Mouse (Mus musculus) hindbrain, postnatal 0 days (tissue): ENCODE measurements around the gene Gm28036. TPM values are rescaled to one million over a fixed set of nuclear protein-coding genes. Genes with fewer than 3 reads are reported as not detected.
"Not testable (repeated sequence)": the region's sequence is repeated elsewhere in the genome, so short reads cannot be mapped to it uniquely, and the experiment has no call there.

ENCODE experiments used
- ATAC-seq: fragments of 200-750 bp; cut with Nextera tagmentation; 2 replicates; pipeline ENCODE4 v1.8.0; 2017; ENCODE audit warnings: mild to moderate bottlenecking, moderate TSS enrichment, moderate library complexity
- DNase-seq: peaks from one replicate; pipeline ENCODE4 v3.0.0-alpha.2; 2015; ENCODE audit warnings: low spot score
- H3K27ac ChIP-seq: fragments of 300-500 bp; sonication (generic); 2 replicates; pipeline ENCODE4 v1.5.1; 2014; ENCODE audit warnings: mild to moderate bottlenecking
- H3K27me3 ChIP-seq: fragments of 300-500 bp; sonication (generic); 2 replicates; pipeline ENCODE4 v1.6.1; 2014; ENCODE audit warnings: low read length, mixed read lengths; ENCODE audit not compliant: insufficient read depth
- H3K36me3 ChIP-seq: fragments of 300-500 bp; sonication (generic); 2 replicates; pipeline ENCODE4 v1.6.1; 2014; ENCODE audit warnings: low read length, mixed read lengths; ENCODE audit not compliant: insufficient read depth
- H3K4me1 ChIP-seq: fragments of 300-500 bp; sonication (generic); 2 replicates; pipeline ENCODE4 v1.6.1; 2014; ENCODE audit warnings: antibody characterized with exemption, low read length, mixed read lengths; ENCODE audit not compliant: insufficient read depth
- H3K4me2 ChIP-seq: fragments of 300-500 bp; sonication (generic); 2 replicates; pipeline ENCODE4 v1.6.1; 2014; ENCODE audit warnings: low read depth, mild to moderate bottlenecking, low read length, moderate library complexity, mixed read lengths
- H3K4me3 ChIP-seq: fragments of 300-500 bp; sonication (generic); 2 replicates; pipeline ENCODE4 v1.5.1; 2014; ENCODE audit warnings: low read length
- H3K9ac ChIP-seq: fragments of 300-500 bp; sonication (generic); replicated peaks from 2 replicates; pipeline ENCODE4 v1.6.1; 2014; ENCODE audit warnings: mild to moderate bottlenecking, low read length, moderate library complexity, mixed read lengths
- H3K9me3 ChIP-seq: fragments of 300-500 bp; sonication (generic); 2 replicates; pipeline ENCODE4 v1.6.1; 2016; ENCODE audit warnings: low read length, mixed read lengths
- CTCF ChIP-seq: IDR thresholded peaks from 2 replicates; pipeline ENCODE4 v1.5.1; 2016; ENCODE audit warnings: antibody characterized with exemption, control low read depth, low read depth
- WGBS: fragments of 180-500 bp; shearing (Covaris S2); extraction: QIAGEN DNeasy Blood & Tissue Kit; methylation state at CpG from one replicate; pipeline ENCODE4 v1.1.7; 2014; 5-methylcytosine and 5-hydroxymethylcytosine counted together
- polyA plus RNA-seq: library from polyadenylated mRNA; unstranded; fragments of >200 nt; fragmentation: Nextera tagmentation; extraction: Ambion mirVana; gene quantifications from 2 replicates; pipeline ENCODE4 v1.2.1, GENCODE M21; 2015
- total RNA-seq: library from RNA; depleted of rRNA; stranded (reverse); fragments of >200 nt; gene quantifications from 2 replicates; pipeline ENCODE4 v1.2.3, GENCODE M21; 2014

The Gm28036 gene
- total and polyA plus RNA-seq, 2 experiments from 2014 or later = 10.6 to 82.1 TPM

GRCm38 (mm10) chr2:156123731-156124130, 3.2 kb downstream of the Gm28036 start:
- Histone ChIP-seq H3K4me3 (no peak overlapping the region), H3K4me1 (no peaks in the 10 kb centered on the region), H3K4me2 (no peak overlapping the region), H3K9ac (no peak overlapping the region), H3K27ac (no peak overlapping the region), H3K27me3 (no peaks in the 10 kb centered on the region), H3K9me3 (no peaks in the 10 kb centered on the region), H3K36me3 (peaks cover 10% of the 10 kb centered on the region; the same call in 1 of the 2 replicates)
- no peak for TF ChIP-seq CTCF
- ATAC-seq (no peak), DNase-seq (no peak)
- WGBS = 96% methylated on average over 5 of the region's 5 CpGs

DNA sequence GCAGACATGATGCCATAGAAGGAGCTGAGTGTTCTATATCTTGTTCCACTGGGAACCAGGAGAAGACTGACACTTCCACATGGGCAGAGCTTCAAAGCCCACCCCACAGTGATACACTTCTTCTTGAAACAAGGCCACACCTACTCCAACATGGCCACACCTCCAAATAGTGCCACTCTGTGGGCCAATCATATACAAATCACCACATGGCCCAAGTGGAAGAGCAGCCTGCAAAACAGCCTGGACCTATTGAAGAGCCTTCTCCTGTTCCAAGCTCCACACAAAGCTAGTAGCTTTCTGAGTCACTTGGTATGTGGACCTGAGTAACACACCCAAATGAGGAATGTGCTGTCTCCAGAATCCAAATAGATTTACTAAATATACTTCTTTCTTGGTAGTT, 7.3 kb downstream of the Gm28036 start:
- Histone ChIP-seq H3K9me3 (no peaks in the 10 kb centered on the region), H3K4me1 (no peaks in the 10 kb centered on the region), H3K4me3 (no peak overlapping the region), H3K36me3 (peaks cover 7% of the 10 kb centered on the region; the same call in 1 of the 2 replicates), H3K9ac (no peak overlapping the region), H3K27me3 (no peaks in the 10 kb centered on the region), H3K27ac (no peak overlapping the region), H3K4me2 (no peak overlapping the region)
- ATAC-seq = no peak
- TF ChIP-seq CTCF = no peak
- DNase-seq = no peak

- 23% methylated on average over 5 of the region's 5 CpGs for WGBS
- peak overlapping the region; percentile 75 for H3K4me2 ChIP-seq
- peak overlapping the region; percentile 99 for H3K9ac ChIP-seq
Measured at GRCm38 (mm10) chr2:156112080-156112423, 14.8 kb downstream of the Gm28036 start.

GRCm38 (mm10) chr2:156111358-156112079, 15.4 kb downstream of the Gm28036 start, which contains the start of the genes Cpne1 and Rbm12:
Gene Cpne1 (minus strand): TSS chr2:156111965.
Gene Rbm12 (minus strand): TSS chr2:156111978.
- no peak for TF ChIP-seq CTCF
- ATAC-seq (peak; percentile 94), DNase-seq (peak; percentile 97)
- WGBS = under 1% methylated on average over 67 of the region's 74 CpGs
- Histone ChIP-seq H3K9me3 (no peaks in the 10 kb centered on the region), H3K9ac (peak within 1 kb of the TSS; percentile 99), H3K27ac (peak within 1 kb of the TSS; percentile 97), H3K4me3 (peak within 1 kb of the TSS; percentile 98), H3K27me3 (no peaks in the 10 kb centered on the region), H3K4me2 (peak within 1 kb of the TSS; percentile 75), H3K36me3 (no peaks in the 10 kb centered on the region), H3K4me1 (peaks cover 8% of the 10 kb centered on the region)

More at GRCm38 (mm10) chr2:156112080-156112423, 14.8 kb downstream of the Gm28036 start:
- not testable (repeated sequence) for H3K4me1 ChIP-seq, ATAC-seq, H3K9me3 ChIP-seq, DNase-seq, H3K27me3 ChIP-seq, H3K36me3 ChIP-seq
- Histone ChIP-seq H3K4me3 (peak overlapping the region; percentile 98), H3K27ac (peak overlapping the region; percentile 97)

DNA sequence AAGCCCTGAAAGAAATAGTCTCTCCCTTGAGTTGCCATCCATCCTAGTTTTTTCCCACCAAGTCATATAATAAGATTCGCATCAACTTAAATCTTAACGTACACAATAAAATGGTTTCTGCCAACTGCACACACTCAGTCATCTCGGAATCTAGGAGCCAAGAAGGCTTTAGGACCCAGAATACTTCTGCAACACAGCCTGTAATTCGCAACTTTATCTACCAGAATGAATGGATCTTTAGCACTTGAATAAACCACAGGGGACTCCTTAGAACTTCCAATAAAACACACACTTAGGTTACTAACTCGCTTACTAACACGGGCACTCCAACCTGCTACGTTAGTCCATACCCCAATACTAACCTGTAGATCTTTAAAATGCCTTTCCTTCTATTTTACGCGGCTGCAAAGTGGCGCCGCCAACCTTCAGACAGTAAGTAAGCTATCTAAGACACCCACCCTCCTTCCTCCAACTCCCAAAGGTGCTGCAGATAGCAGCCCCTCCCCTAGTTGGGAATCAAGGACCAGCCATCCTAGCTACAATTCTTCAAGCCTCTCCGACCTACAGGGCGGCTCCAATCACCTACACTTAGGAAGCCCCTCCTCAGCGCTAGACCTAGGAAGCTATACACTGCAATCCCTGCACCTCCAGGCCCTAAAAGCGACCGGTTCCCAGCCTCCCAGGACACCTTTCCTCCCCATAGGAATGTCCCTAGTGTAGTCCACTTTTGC, 16.1 kb downstream of the Gm28036 start:
- no peaks in the 10 kb centered on the region for H3K9me3 ChIP-seq
- peaks cover 8% of the 10 kb centered on the region for H3K4me1 ChIP-seq
- H3K4me3 ChIP-seq = peak overlapping the region; percentile 98
- no peaks in the 10 kb centered on the region for H3K36me3 ChIP-seq
- H3K27me3 ChIP-seq = no peaks in the 10 kb centered on the region
- WGBS = under 1% methylated on average over 16 of the region's 16 CpGs
- DNase-seq (peak; percentile 55), ATAC-seq (peak; percentile 77)
- TF ChIP-seq CTCF = no peak
- H3K4me2 ChIP-seq = peak overlapping the region; percentile 75
- H3K27ac ChIP-seq = peak overlapping the region; percentile 97
- H3K9ac ChIP-seq = peak overlapping the region; percentile 99

GRCm38 (mm10) chr2:156091926-156092325, 35.0 kb downstream of the Gm28036 start:
- TF ChIP-seq CTCF = no peak
- no peak overlapping the region for H3K9ac ChIP-seq
- no peak for ATAC-seq
- H3K27ac ChIP-seq = no peak overlapping the region
- no peaks in the 10 kb centered on the region for H3K27me3 ChIP-seq
- peaks cover 14% of the 10 kb centered on the region for H3K36me3 ChIP-seq
- no peaks in the 10 kb centered on the region for H3K4me1 ChIP-seq
- H3K4me3 ChIP-seq = no peak overlapping the region
- no peak overlapping the region for H3K4me2 ChIP-seq
- no peak for DNase-seq
- 62% methylated on average over 5 of the region's 5 CpGs for WGBS
- no peaks in the 10 kb centered on the region for H3K9me3 ChIP-seq

DNA sequence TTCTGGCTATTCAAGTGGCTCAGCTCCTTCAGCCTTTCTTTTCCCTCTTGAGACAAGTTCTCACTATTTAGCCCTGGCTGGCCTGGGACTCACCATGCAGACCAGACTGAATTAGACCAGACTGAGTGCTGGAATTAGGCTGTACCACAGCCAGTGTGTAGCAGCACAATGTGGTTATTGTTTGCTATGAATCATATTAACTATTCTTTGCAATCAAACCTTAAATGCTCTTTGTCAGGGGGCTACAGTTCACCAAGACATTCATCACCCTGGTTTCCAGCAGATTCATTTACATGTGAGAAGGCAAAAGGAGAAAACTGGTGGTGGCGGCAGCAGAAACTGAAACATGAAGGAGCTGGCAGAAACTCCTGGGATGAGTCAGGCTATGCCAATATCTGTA, 37.1 kb downstream of the Gm28036 start:
- TF ChIP-seq CTCF = no peak
- H3K27ac ChIP-seq = peak overlapping the region; percentile 51
- H3K4me1 ChIP-seq = no peaks in the 10 kb centered on the region
- ATAC-seq = peak; percentile 64; the same call in 1 of the 2 replicates
- no peaks in the 10 kb centered on the region for H3K9me3 ChIP-seq
- 41% methylated on average over 1 of the region's 1 CpGs for WGBS
- no peak overlapping the region for H3K4me3 ChIP-seq
- no peaks in the 10 kb centered on the region for H3K36me3 ChIP-seq
- no peak overlapping the region for H3K4me2 ChIP-seq
- no peak overlapping the region for H3K9ac ChIP-seq
- peak; percentile 20 for DNase-seq
- no peaks in the 10 kb centered on the region for H3K27me3 ChIP-seq
